Mouse (Mus musculus): ENCODE results near the gene Abl2.

Gene Abl2

GRCm38 (mm10) chr1:156584175-156584574, 25.6 kb downstream of the Abl2 start:
- peak in 1 of 2 experiments; percentile 9 for DNase-seq (ENCODE audit: low spot score in 2 of 2)

- DNase-seq (ENCODE audit: low spot score in 2 of 2): no peak
Measured at GRCm38 (mm10) chr1:156585512-156585911, 26.9 kb downstream of the Abl2 start.

GRCm38 (mm10) chr1:156589811-156590305, 31.3 kb downstream of the Abl2 start:
- DNase-seq (ENCODE audit: low spot score in 2 of 2): no peak

- no peak for DNase-seq (ENCODE audit: low spot score in 2 of 2)
Measured at GRCm38 (mm10) chr1:156590357-156590756, 31.8 kb downstream of the Abl2 start.

GRCm38 (mm10) chr1:156593267-156593666, 34.7 kb downstream of the Abl2 start:
- DNase-seq (ENCODE audit: low spot score in 2 of 2): no peak

GRCm38 (mm10) chr1:156597089-156597488, 38.5 kb downstream of the Abl2 start:
- DNase-seq (ENCODE audit: low spot score in 2 of 2): no peak

DNA sequence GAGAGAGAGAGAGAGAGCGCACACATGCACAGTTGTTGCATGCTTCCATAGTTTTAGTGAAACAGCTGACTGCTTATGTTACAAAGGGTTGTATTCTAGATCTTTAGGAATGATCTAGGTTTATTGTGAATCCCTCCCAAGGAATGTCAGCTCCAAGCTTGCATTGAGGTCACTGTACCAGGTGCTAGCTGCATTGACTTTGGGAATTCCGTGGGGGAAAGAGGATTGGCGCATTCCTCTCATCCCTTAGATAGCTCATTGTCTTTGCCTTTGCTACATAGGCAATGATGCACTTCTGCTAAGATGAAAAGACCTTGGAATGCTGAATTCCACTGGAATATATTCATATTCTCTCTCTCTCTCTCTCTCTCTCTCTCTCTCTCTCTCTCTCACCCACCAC, 44.0 kb downstream of the Abl2 start:
- no peak for DNase-seq (ENCODE audit: low spot score in 2 of 2)

DNA sequence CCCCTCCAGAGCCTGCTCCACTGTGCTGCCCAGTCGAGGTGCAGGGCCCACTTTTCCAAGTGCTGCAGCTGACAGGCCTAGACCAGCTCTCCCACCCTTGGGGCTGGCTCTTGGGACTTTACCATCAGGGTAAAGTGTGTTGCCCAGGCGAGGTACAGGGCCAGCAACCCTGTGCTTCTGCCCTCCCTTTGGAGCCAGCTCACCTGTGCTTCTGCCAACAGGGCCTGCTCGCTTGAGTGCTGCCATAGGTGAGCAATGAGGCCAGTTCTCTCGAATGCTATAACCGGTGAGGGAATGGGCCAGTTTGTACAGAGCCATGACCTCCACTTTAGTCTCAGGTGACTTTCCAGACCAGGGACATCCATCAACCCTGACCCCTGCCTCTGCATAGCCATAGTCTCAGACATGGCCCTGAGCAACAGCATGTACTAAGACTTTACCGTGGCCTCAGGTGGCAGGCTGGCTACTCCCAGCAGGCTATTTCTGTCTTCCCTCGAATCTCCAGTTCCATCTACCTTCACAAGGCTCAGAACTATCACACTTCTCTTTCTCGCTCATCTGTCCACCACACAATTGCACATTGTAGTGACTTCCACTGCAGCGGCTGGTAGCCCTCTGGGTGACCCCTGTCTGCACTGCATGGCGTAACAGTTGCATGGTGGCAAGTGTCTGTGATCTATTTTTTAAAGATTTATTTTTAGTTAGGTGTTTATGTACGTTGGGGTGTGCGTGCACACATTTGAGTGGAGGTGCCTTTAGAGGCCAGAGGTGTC, 46.7 kb downstream of the Abl2 start:
- DNase-seq (ENCODE audit: low spot score in 2 of 2): no peak

DNA sequence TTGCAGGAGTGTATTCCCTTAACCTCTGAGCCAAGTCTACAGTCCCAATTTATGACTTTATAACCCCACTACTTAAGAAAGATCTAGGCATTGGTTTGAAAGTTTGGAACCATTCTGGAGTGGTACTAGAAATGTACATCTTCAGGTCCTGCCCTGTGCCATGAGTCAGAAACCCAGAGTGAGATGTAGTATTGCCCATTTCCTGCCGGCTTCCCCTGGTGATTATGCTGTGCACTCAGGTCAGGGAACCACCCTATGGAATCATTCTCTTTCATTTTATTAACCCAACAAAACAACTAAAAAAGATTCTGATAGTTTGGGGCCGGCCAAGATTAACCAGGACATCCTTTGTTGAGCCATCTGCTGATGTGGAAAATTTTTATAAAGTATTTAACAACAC, 47.4 kb downstream of the Abl2 start:
- no peak for DNase-seq (ENCODE audit: low spot score in 2 of 2)

- DNase-seq (ENCODE audit: low spot score in 2 of 2): no peak
Measured at GRCm38 (mm10) chr1:156608496-156608895, 49.9 kb downstream of the Abl2 start.

DNA sequence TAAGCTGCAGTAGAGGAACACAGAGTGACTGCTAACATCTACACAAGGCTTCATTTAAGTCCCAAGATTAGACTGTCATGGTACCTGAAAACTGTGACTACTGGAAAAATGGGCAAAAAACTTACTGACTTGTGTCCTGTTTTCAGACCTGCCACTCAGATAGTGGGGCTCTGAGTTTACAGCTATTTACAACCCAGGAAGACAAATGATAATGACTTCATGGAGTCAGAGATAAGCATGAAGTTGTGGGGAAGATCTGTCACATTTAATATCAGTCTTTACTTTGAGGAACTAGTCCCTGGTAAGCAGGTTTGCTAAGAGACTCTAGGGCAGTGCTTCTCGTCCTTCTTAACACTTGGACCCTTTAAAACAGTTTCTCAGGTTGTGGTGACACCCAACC, 51.7 kb downstream of the Abl2 start:
- no peak for DNase-seq (ENCODE audit: low spot score in 2 of 2)

GRCm38 (mm10) chr1:156613855-156614530, 55.4 kb downstream of the Abl2 start:
- no peak for DNase-seq (ENCODE audit: low spot score in 2 of 2)

GRCm38 (mm10) chr1:156614710-156615109, 56.1 kb downstream of the Abl2 start:
- DNase-seq (ENCODE audit: low spot score in 2 of 2): no peak

DNA sequence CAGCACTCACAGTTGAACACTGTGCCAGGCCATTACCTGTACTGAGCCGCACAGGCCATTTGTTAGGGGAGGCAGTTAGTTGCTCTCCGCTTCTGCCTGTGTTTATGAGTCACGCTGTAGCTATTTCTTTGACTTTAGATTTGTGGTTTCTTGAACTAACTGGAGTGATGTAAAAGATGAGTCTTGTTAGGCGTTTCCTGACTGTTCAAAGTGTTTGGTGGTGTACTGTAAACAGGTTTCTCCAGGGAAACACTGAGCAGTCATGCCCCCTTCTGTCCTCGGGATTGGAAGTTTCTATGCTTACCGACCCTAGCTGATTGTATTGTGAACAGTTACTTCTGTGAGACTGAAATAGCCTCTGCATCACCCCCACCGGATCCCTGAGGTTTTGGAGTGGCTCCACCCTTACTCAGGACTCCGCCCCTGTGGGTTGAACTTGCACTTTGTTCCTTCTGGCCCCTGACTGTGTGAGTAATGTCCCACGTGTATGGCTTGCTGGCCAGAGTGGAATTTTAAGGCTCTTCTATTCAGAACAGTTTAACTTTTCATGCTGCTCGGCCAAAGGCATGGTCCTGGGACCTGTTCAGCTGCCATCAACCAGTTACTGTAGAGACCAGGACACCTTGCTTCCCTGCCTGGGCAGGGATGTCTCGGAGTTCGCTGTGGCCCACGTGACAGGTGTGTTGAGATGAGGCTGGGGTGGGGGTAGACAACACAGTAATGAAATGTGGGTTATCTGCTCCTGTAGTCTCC, 57.0 kb downstream of the Abl2 start:
- DNase-seq (ENCODE audit: low spot score in 2 of 2): peak; percentile 85 to 88

DNA sequence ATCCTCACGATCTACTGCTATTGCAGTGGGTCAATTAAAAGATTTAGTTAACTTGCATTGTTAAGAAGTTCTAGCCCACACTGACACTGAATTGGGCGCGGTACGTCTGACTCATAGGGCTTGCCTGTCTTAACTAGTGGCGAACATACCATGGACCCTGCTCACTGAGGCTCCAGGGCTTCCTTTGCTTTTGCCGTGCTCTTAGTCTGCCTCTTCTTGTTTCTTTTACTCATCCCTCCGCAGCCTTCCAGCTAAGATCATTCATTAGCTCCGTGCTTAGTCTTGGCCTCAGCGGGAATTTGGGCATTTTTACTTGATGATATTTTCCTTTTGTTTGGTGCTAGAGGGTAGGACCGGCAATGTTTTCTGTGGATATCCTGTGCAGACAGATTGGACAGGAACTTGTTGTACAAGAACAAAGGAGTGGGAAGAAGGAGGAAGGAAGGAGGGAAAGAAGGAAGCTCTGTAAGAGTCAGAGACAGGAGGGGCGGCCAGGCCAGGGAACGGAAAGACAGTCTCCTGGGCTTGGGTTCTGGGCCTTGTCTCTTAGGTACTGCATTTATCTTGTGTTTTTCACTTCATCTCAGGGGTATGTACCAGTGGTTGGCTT, 58.5 kb downstream of the Abl2 start:
- no peak for DNase-seq (ENCODE audit: low spot score in 2 of 2)

DNA sequence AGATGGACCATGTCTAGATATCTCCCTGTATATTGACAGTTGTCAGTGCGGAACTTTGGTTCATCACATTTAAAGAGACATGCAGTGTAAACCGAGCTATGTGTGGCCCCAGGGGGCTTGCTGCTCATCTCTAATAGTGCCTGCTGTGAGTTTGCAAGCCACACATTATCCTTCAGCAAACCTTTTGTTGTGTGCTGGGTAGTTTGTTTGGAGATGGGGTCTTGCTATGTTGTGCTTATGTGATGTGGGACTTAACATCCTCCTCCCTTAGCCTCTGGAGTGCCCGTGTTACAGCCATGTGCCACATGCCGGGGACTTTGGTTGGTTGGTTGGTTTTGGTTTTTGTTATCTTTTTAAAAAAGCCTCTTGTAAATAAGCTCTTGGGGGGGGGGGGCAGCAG, 59.2 kb downstream of the Abl2 start:
- peak in 1 of 2 experiments; percentile 39 for DNase-seq (ENCODE audit: low spot score in 2 of 2)

- no peak for DNase-seq (ENCODE audit: low spot score in 2 of 2)
Measured at GRCm38 (mm10) chr1:156620292-156620909, 61.8 kb downstream of the Abl2 start.

DNA sequence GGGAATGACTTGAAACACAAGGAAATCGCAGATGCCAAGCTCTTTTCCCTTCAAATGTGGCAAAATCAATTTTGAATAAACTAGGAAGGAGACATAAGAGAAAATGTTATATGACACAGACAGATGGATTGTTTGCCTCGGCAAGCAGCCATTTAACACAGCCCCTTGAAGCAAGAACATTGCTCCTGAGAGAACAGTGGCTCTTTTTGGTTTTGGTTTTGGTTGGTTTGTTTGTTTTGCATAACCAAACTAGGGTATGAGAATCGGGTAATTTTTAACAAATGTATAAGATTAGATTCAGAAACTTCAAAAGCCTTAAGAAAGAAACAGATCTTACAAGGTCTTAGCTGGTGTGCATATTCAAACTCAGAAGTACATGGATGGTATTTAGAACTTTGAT, 62.4 kb downstream of the Abl2 start:
- DNase-seq (ENCODE audit: low spot score in 2 of 2): peak in 1 of 2 experiments; percentile 25

DNA sequence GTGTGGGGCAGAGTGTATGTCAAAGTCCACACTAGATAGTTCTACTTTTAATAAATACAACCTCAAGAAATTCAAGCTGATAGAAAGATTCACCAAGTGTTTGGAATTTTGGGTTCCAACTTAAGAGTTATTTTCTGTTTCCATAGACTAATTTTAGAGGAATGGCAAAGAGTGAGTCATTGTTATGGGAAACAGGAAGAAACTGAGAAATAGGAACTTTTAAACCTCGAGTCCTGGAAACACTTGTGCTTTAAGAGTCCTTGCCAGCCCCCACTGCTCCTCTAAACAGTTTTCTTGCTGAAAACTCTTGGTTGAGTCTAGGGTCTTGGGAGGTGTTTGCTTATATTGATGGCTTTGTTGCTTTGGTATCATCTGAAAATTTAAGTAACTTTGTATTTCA, 65.6 kb downstream of the Abl2 start:
- no peak for DNase-seq (ENCODE audit: low spot score in 2 of 2)

DNA sequence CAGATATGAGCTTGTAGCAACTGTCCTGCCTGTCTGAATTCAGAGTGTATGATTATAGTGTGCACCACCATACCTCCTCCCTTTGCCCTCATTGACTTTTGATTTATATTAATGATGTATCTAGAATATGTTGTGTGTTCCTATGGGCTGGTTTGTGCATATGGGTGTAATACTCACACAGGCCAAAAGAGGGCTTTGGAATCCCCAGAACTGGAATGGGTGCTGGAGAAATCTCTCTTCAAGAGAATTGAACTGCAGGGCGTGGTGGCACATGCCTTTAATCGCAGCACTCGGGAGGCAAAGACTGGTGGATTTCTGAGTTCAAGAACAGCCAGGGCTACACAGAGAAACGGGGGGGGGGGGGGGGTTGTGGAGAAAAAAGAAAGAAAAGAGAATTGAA, 68.1 kb downstream of the Abl2 start:
- DNase-seq (ENCODE audit: low spot score in 2 of 2): no peak

- no peak for DNase-seq (ENCODE audit: low spot score in 2 of 2)
Measured at GRCm38 (mm10) chr1:156629984-156630383, 71.4 kb downstream of the Abl2 start.

DNA sequence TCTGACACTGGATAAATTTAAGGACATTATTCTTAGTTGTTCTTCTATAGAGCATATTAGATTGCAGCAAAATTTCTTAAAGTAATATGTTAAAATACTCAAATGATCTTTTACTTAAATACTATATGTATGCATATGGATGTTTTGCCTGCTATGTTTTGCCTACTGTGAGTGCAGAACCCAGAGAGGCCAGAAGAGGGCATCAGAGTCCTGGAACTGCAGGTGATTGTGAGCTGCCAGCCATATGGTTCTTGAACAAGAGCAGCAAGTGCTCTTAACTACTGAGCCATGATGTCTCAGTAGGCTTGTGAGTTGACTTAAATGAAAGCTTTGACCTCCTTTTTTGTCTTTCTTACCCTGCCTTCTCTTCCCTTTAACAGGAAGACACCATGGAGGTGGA, 72.4 kb downstream of the Abl2 start:
- DNase-seq (ENCODE audit: low spot score in 2 of 2): no peak

Data from spleen, postnatal 36 days (tissue).